Mouse (Mus musculus) erythroblast, embryonic 14.5 days (primary cell): ENCODE results near the gene 1700014D04Rik. TPM values are rescaled to one million over a fixed set of nuclear protein-coding genes. Genes with fewer than 3 reads are reported as not detected.
"Not testable (repeated sequence)": the region's sequence is repeated elsewhere in the genome, so short reads cannot be mapped to it uniquely, and the experiment has no call there.

Experiments
- H3K27me3 ChIP-seq: 2 replicates; pipeline ENCODE4 v1.6.1; 2012; ENCODE audit warnings: inconsistent platforms; ENCODE audit not compliant: control insufficient read depth
- H3K36me3 ChIP-seq: 2 replicates; pipeline ENCODE4 v1.6.1; 2012; ENCODE audit warnings: mild to moderate bottlenecking, inconsistent platforms; ENCODE audit not compliant: control insufficient read depth
- H3K4me1 ChIP-seq: 2 replicates; pipeline ENCODE4 v1.6.1; 2012; ENCODE audit warnings: inconsistent platforms; ENCODE audit not compliant: control insufficient read depth
- H3K4me3 ChIP-seq: replicated peaks from 2 replicates; pipeline ENCODE3; 2012; ENCODE audit warnings: moderate library complexity, mild to moderate bottlenecking, inconsistent platforms
- H3K9me3 ChIP-seq: 2 replicates; pipeline ENCODE4 v1.6.1; 2012; ENCODE audit warnings: low read length, inconsistent platforms, mixed read lengths; ENCODE audit not compliant: control insufficient read depth
- GATA1 ChIP-seq: IDR thresholded peaks from 2 replicates; pipeline ENCODE4 v1.6.1; 2012; ENCODE audit warnings: low read length, inconsistent platforms, mixed read lengths
- TAL1 ChIP-seq: IDR thresholded peaks from 3 replicates; pipeline ENCODE4 v1.6.1; 2012; ENCODE audit warnings: low read length, inconsistent platforms, mixed read lengths
- polyA plus RNA-seq: library from polyadenylated mRNA; stranded (reverse); fragments of >175 nt; gene quantifications from 2 replicates; pipeline ENCODE4 v1.2.3, GENCODE M21; 2012

1700014D04Rik gene
- polyA plus RNA-seq, 1 experiment, result not detected

GRCm38 (mm10) chr13:59726139-59726867, 20.2 kb downstream of the 1700014D04Rik start:
- H3K4me3 ChIP-seq, result no peak overlapping the region
- H3K27me3 ChIP-seq, result peaks cover 33% of the 10 kb centered on the region
- H3K4me1 ChIP-seq, result peaks cover 59% of the 10 kb centered on the region
- TF ChIP-seq GATA1, result no peak
- TF ChIP-seq TAL1, result no peak
- H3K9me3 ChIP-seq, result no peaks in the 10 kb centered on the region
- no peaks in the 10 kb centered on the region for H3K36me3 ChIP-seq

- H3K36me3 ChIP-seq, H3K9me3 ChIP-seq, H3K4me3 ChIP-seq: not testable (repeated sequence)
- H3K27me3 ChIP-seq, result peaks cover 25% of the 10 kb centered on the region
- peaks cover 54% of the 10 kb centered on the region for H3K4me1 ChIP-seq
Measured at GRCm38 (mm10) chr13:59722089-59722488, 24.5 kb downstream of the 1700014D04Rik start.

DNA sequence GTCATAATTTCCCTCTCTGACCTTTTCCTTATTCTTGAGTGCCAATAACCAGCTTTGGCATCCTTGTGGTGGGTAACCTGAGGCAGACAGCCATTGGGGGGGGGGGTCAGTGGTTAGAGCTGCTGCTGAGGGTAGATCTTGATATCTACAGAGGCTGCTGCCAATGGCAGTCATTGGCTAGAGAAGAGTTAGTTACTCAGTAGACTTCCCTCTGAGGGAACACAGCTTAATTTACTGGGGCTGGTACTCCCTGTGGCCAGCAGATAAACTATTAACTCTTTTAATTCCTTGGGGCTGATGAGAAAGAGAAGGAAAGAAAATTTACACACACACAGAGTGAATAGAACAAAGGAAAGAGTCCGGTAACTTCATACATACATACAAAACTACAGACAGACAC, 27.1 kb downstream of the 1700014D04Rik start:
- H3K36me3 ChIP-seq, result no peaks in the 10 kb centered on the region
- TF ChIP-seq TAL1 (no peak), GATA1 (no peak)
- H3K9me3 ChIP-seq, result no peaks in the 10 kb centered on the region
- H3K4me3 ChIP-seq, result no peak overlapping the region
- peaks cover 54% of the 10 kb centered on the region for H3K4me1 ChIP-seq
- peaks cover 5% of the 10 kb centered on the region for H3K27me3 ChIP-seq

- H3K4me3 ChIP-seq, H3K36me3 ChIP-seq, H3K27me3 ChIP-seq, H3K9me3 ChIP-seq: not testable (repeated sequence)
- H3K4me1 ChIP-seq, result peaks cover 51% of the 10 kb centered on the region
Measured at GRCm38 (mm10) chr13:59718857-59719440, 27.6 kb downstream of the 1700014D04Rik start.

DNA sequence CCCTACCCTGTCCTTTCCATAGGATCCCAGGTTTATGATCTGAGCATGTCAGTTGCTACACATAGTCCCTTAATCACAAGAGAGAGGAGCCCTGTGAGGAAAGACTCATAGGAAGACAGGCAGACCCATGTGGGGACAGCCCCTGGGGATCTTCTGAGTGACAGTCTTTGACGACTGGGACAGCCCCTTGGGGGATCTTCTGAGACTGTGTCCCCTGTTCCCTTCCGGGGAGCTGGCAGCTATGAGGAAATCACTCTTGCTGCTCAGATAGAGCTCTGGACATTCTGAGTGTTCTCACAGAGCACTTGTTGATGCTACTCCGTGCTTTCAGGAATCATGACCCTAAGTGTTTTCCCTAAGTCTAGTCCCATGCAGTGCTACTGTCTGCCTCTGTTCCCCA, 32.8 kb downstream of the 1700014D04Rik start:
- TF ChIP-seq TAL1 (no peak), GATA1 (no peak)
- Histone ChIP-seq H3K27me3 (peaks cover 23% of the 10 kb centered on the region), H3K36me3 (no peaks in the 10 kb centered on the region), H3K4me3 (no peak overlapping the region), H3K9me3 (no peaks in the 10 kb centered on the region), H3K4me1 (peaks cover 18% of the 10 kb centered on the region)

- Histone ChIP-seq H3K27me3 (peaks cover 23% of the 10 kb centered on the region), H3K4me1 (peaks cover 10% of the 10 kb centered on the region)
- not testable (repeated sequence) for H3K4me3 ChIP-seq, H3K36me3 ChIP-seq, H3K9me3 ChIP-seq
Measured at GRCm38 (mm10) chr13:59711984-59712383, 34.6 kb downstream of the 1700014D04Rik start, which contains the start of gene Spata31d1b. Gene Spata31d1b (plus strand): TSS chr13:59712284.

- H3K27me3 ChIP-seq, result peaks cover 26% of the 10 kb centered on the region
- H3K9me3 ChIP-seq, result no peaks in the 10 kb centered on the region; the same call in 1 of the 2 replicates
- peaks cover under 1% of the 10 kb centered on the region for H3K4me1 ChIP-seq
- TF ChIP-seq GATA1 (no peak), TAL1 (no peak)
- no peaks in the 10 kb centered on the region for H3K36me3 ChIP-seq
- H3K4me3 ChIP-seq, result no peak within 1 kb of the TSS
Measured at GRCm38 (mm10) chr13:59710230-59710629, 36.3 kb downstream of the 1700014D04Rik start, which contains the start of gene Spata31d1a. Gene Spata31d1a (minus strand): TSS chr13:59710330.

GRCm38 (mm10) chr13:59704562-59704961, 42.0 kb downstream of the 1700014D04Rik start:
- TF ChIP-seq TAL1 (no peak), GATA1 (no peak)
- no peaks in the 10 kb centered on the region for H3K36me3 ChIP-seq
- H3K9me3 ChIP-seq, result no peaks in the 10 kb centered on the region; the same call in 1 of the 2 replicates
- peaks cover 1% of the 10 kb centered on the region; the same call in 1 of the 2 replicates for H3K4me1 ChIP-seq
- peaks cover 40% of the 10 kb centered on the region for H3K27me3 ChIP-seq
- H3K4me3 ChIP-seq, result no peak overlapping the region

- Histone ChIP-seq H3K9me3 (no peaks in the 10 kb centered on the region; the same call in 1 of the 2 replicates), H3K36me3 (no peaks in the 10 kb centered on the region), H3K4me1 (peaks cover 1% of the 10 kb centered on the region; the same call in 1 of the 2 replicates), H3K27me3 (peaks cover 43% of the 10 kb centered on the region), H3K4me3 (no peak overlapping the region)
- no peak for TF ChIP-seq GATA1
- TF ChIP-seq TAL1, result no peak
Measured at GRCm38 (mm10) chr13:59703514-59703913, 43.0 kb downstream of the 1700014D04Rik start.

DNA sequence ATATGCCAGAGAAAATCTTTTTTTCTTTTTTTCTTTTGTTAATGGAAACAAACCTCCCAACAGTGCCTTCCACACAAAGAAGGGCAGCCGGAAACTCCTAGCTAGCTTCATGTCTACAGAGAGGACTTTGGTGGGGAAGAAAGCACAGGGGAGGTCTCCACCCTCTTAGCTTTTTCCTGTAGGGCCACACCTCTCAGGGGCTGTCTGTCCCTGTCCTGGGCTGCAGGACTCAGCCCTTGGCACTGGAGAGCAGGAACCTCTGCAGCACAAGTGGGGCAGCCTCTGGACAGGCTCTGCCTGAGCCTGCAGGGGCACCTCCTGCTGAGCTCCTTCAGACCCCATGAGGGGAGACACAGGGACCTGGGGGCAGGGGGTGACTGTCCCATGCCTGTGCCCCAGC, 46.4 kb downstream of the 1700014D04Rik start:
- not testable (repeated sequence) for H3K4me3 ChIP-seq, H3K36me3 ChIP-seq, H3K4me1 ChIP-seq, H3K9me3 ChIP-seq
- peaks cover 51% of the 10 kb centered on the region for H3K27me3 ChIP-seq
